Mouse (Mus musculus) hindbrain, embryonic 16.5 days (tissue): ENCODE data around the gene Ipo4. TPM values are rescaled to one million over a fixed set of nuclear protein-coding genes. Genes with fewer than 3 reads are reported as not detected.

ENCODE experiments used
- ATAC-seq: fragments of 200-750 bp; cut with Nextera tagmentation; 2 replicates; pipeline ENCODE4 v1.8.0; 2017; ENCODE audit warnings: moderate TSS enrichment, moderate library complexity
- H3K27ac ChIP-seq: fragments of 300-500 bp; sonication (generic); 2 replicates; pipeline ENCODE4 v1.5.1; 2014; ENCODE audit warnings: low read depth, mild to moderate bottlenecking, control low read depth, low read length, moderate library complexity
- H3K27me3 ChIP-seq: fragments of 300-500 bp; sonication (generic); replicated peaks from 2 replicates; pipeline ENCODE4 v1.6.1; 2014; ENCODE audit warnings: low read length; ENCODE audit not compliant: control insufficient read depth, insufficient read depth
- H3K36me3 ChIP-seq: fragments of 300-500 bp; sonication (generic); 2 replicates; pipeline ENCODE4 v1.6.1; 2014; ENCODE audit warnings: mild to moderate bottlenecking, low read length, moderate library complexity, mixed read lengths; ENCODE audit not compliant: control insufficient read depth, insufficient read depth
- H3K4me1 ChIP-seq: fragments of 300-500 bp; sonication (generic); 2 replicates; pipeline ENCODE4 v1.6.1; 2014; ENCODE audit warnings: low read depth, low read length; ENCODE audit not compliant: control insufficient read depth, insufficient read depth
- H3K4me2 ChIP-seq: fragments of 300-500 bp; sonication (generic); 2 replicates; pipeline ENCODE4 v1.6.1; 2014; ENCODE audit warnings: mild to moderate bottlenecking, low read length, control low read depth, moderate library complexity
- H3K4me3 ChIP-seq: fragments of 300-500 bp; sonication (generic); 2 replicates; pipeline ENCODE4 v1.5.1; 2014; ENCODE audit warnings: mild to moderate bottlenecking, low read length, control low read depth, moderate library complexity
- H3K9ac ChIP-seq: fragments of 300-500 bp; sonication (generic); 2 replicates; pipeline ENCODE4 v1.6.1; 2014; ENCODE audit warnings: low read depth, mild to moderate bottlenecking, control low read depth, low read length, moderate library complexity
- H3K9me3 ChIP-seq: fragments of 300-500 bp; sonication (generic); 2 replicates; pipeline ENCODE4 v1.6.1; 2014; ENCODE audit warnings: mild to moderate bottlenecking, low read length, moderate library complexity; ENCODE audit not compliant: control insufficient read depth
- WGBS: fragments of 180-500 bp; shearing (Covaris S2); extraction: QIAGEN DNeasy Blood & Tissue Kit; methylation state at CpG from one replicate; pipeline ENCODE4 v1.1.7; 2014; 5-methylcytosine and 5-hydroxymethylcytosine counted together
- polyA plus RNA-seq: library from polyadenylated mRNA; unstranded; fragments of >200 nt; fragmentation: Nextera tagmentation; extraction: Ambion mirVana; gene quantifications from 2 replicates; pipeline ENCODE4 v1.2.1, GENCODE M21; 2015

The Ipo4 gene
- polyA plus RNA-seq, 1 experiment from 2014 or later = 131 TPM

DNA sequence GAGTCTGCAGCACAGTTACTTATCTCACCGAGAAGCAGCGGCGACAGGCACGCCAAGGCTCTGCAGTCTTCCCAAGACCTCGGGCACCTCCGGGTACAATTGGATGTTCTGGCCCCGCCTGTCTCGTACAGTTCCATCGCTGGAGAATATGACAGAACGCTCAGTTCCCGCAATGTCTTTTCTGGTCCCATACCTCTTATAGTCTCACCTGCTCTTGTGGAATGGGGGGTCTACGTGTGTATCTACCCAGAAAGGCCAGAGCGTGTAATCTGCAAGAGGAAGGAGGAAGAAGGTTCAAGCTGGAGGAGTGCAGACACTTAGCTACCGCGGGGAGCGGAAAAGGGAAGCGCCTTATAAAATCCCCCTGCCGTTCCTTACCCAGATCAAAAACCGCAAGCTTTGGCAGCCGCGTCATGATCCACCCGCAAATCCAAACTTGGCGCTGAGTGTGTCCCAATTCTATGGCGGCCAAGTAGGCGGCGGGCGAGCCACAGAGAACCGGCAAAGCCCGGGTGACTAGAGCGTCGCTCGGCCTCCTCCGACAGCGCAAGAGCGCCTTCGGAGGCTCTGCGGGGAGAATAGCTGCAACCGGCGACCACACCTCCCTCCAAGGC lies 24.3 kb upstream of the Ipo4 start, which contains the start of gene Mdp1:
TSS of gene Mdp1 (minus strand) at position 549 of the 614 bp plus-strand sequence.
- Histone ChIP-seq H3K4me1 (peaks cover 8% of the 10 kb centered on the region), H3K36me3 (peaks cover 10% of the 10 kb centered on the region), H3K27me3 (no peaks in the 10 kb centered on the region), H3K9me3 (no peaks in the 10 kb centered on the region), H3K27ac (peak within 1 kb of the TSS; percentile 88), H3K4me3 (peak within 1 kb of the TSS; percentile 69), H3K9ac (peak within 1 kb of the TSS; percentile 78), H3K4me2 (peak within 1 kb of the TSS; percentile 65)
- WGBS = under 1% methylated on average over 38 of the region's 39 CpGs
- ATAC-seq = peak; percentile 96

DNA sequence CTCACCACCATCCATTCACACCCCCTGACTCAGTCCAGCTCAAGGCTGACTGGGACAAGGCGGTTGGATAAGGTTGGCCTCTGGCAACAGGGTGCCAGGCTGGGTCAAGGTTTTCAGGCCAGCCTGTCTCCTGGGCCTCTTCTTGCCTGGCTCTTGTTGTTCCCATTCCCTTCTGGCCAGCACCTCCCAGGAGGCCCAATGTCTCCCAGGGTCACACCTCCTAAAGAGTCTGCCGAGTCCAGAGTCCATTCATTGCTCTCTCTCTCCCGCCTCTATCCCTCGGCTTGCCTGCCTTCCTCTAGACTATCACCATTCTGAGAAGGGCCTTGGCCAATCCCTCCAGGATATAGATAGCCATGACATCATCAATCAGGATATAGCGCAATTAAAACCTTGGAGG lies 22.3 kb upstream of the Ipo4 start:
- ATAC-seq = no peak
- Histone ChIP-seq H3K27ac (no peak overlapping the region), H3K36me3 (peaks cover 7% of the 10 kb centered on the region), H3K9me3 (no peaks in the 10 kb centered on the region), H3K27me3 (no peaks in the 10 kb centered on the region), H3K4me2 (no peak overlapping the region), H3K4me1 (peaks cover 8% of the 10 kb centered on the region), H3K9ac (no peak overlapping the region), H3K4me3 (no peak overlapping the region)
- WGBS = 92% methylated on average over 5 of the region's 5 CpGs

DNA sequence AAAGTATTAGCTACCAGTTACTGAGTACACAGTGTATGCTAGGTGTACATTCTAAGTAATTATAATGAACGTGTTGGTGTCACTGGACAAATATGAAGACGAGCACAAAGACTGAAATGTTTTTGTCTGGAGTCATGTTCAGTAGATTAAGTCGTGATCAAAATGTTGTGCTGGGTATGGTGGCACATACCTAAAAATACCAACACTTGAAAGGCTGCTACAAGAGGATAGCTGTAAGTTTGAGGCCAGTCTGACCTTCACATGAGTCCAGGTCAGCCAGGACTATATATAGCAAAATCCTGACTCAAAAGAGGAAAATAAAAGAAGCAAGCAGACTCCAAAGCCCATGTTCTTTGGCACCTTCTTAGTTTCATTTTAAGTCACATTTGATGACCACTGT lies 21.2 kb upstream of the Ipo4 start:
- H3K27ac ChIP-seq = no peak overlapping the region
- 0 out of 2 replicates have a peak, but pooled peaks cover 2% of the 10 kb centered on the region for H3K36me3 ChIP-seq
- no peak overlapping the region for H3K4me3 ChIP-seq
- 90% methylated on average over 3 of the region's 3 CpGs for WGBS
- H3K4me2 ChIP-seq = no peak overlapping the region
- H3K9ac ChIP-seq = no peak overlapping the region
- no peaks in the 10 kb centered on the region for H3K9me3 ChIP-seq
- ATAC-seq = no peak
- H3K4me1 ChIP-seq = peaks cover 8% of the 10 kb centered on the region
- H3K27me3 ChIP-seq = no peaks in the 10 kb centered on the region

DNA sequence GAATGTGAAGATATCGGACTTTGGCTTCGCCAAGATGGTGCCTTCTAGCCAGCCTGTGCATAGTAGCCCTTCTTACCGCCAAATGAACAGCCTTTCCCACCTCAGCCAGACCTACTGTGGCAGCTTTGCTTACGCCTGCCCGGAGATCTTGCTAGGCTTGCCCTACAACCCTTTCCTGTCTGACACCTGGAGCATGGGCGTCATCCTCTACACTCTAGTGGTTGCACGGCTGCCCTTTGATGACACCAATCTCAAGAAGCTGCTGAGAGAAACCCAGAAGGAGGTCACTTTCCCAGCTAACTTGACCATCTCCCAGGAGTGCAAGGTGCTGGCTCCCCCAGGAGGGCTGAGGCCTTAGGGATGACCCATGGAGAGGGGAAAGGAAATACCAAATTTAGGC lies 15.8 kb upstream of the Ipo4 start:
- WGBS = 88% methylated on average over 7 of the region's 7 CpGs
- Histone ChIP-seq H3K4me3 (no peak overlapping the region), H3K9me3 (no peaks in the 10 kb centered on the region), H3K27me3 (no peaks in the 10 kb centered on the region), H3K4me1 (no peaks in the 10 kb centered on the region), H3K4me2 (no peak overlapping the region), H3K27ac (no peak overlapping the region), H3K9ac (no peak overlapping the region), H3K36me3 (no peaks in the 10 kb centered on the region)
- no peak for ATAC-seq

DNA sequence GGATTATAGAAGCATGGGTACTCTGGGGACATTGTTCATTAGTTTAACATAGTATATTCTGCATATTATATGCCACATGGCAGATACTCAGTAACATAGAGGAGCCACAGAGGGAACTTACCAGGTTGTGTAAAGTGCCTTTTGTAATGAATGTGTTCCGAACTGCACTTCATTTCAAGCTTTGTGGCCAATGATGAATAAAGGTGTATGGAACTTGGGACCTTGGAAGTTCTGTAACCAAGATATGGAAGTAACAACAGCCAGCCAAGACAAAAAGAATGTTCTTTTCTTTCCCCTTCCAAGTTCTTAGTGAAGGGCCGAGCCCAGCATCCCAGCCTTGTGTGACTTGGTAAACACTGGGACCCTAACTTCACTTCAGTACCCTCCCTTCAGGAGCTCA lies 14.1 kb upstream of the Ipo4 start, which contains the start of gene Tssk4:
TSS of gene Tssk4 (plus strand) at position 301 of the 400 bp plus-strand sequence.
- Histone ChIP-seq H3K36me3 (no peaks in the 10 kb centered on the region), H3K27ac (no peak within 1 kb of the TSS), H3K27me3 (no peaks in the 10 kb centered on the region), H3K4me2 (no peak within 1 kb of the TSS), H3K4me1 (peaks cover 2% of the 10 kb centered on the region), H3K4me3 (no peak within 1 kb of the TSS), H3K9me3 (no peaks in the 10 kb centered on the region), H3K9ac (no peak within 1 kb of the TSS)
- WGBS = 94% methylated on average over 2 of the region's 2 CpGs
- ATAC-seq = no peak

DNA sequence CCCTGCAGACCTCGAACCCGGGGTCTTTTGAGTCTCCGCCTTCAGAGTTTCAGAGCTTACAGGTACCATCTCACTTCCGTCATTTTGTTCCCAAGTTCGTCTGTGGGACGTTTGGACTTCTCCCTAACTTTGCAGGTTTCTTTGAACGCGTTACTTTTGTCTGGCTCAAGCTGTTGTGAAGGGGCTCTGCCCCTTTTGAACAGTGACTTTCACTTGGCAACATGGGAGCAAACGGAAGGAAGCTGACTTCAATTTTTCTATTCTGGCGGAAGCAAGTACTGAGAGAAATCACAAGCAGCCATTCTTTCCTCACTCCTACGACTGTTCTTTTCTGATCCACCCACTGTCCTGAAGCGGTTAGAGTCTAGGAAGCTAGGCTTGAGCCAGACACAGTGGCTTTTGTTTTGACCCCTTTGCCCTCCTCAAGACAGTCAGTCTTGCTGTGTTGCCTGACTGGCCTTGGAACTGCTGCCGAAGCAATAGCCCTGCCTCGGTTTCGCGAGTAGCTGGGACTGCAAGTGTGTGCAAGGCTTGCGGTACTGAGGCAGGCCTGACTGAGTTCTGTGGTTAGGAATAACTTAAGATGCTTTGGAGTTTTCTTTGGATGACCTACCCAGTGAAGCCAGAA lies 8.6 kb upstream of the Ipo4 start:
- Histone ChIP-seq H3K9me3 (no peaks in the 10 kb centered on the region), H3K4me3 (peak overlapping the region; percentile 84), H3K36me3 (peaks cover 8% of the 10 kb centered on the region), H3K27me3 (no peaks in the 10 kb centered on the region), H3K27ac (no peak overlapping the region), H3K4me1 (peaks cover 18% of the 10 kb centered on the region), H3K9ac (peak overlapping the region; percentile 85), H3K4me2 (peak overlapping the region; percentile 87)
- no peak for ATAC-seq
- WGBS = 28% methylated on average over 17 of the region's 17 CpGs

DNA sequence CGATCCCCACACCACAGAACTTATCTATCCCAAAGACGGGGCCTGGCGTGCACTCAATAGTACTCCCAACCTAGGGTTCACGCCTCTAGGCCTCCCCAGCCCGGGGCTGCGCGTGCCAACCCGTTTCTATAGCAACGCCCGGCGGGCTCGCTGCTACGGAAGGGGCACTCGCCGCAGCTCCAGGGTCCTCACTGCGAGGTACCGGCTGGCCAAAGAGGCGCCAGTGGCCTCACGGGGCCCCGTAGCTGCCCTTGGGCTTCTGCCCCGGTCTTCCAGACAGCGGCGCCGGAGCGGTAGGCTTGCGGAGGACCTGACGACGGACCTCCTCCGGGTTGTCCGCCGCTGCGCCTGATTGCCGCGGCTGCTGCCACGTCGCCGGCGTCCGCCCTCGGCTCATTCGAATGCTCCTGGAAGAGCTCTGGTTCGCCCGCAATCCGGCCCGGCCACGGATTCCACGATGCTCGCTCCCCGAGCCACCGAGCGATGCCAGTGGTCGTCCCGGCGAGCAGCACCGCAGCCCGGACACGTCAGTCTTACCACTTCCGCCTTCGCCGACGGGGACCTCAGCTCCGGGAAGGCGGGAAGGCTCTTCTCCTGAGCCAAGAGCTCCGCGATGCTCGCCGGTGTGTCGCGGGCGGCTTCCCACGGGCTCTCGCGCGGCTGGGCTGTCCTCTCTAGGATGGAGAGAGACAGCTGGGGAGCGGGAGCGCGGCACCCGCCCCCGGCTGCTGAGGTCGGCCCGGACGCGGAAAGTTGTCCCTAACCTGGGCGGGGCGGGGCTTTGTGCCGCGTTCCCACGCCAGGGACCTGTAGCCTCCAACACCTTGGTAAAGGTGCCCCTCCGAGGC lies 7.5 kb upstream of the Ipo4 start, which contains the start of gene Tm9sf1:
TSS of gene Tm9sf1 (minus strand) at position 747 of the 848 bp plus-strand sequence.
- peak within 1 kb of the TSS; percentile 84 for H3K4me3 ChIP-seq
- WGBS = under 1% methylated on average over 84 of the region's 89 CpGs

DNA sequence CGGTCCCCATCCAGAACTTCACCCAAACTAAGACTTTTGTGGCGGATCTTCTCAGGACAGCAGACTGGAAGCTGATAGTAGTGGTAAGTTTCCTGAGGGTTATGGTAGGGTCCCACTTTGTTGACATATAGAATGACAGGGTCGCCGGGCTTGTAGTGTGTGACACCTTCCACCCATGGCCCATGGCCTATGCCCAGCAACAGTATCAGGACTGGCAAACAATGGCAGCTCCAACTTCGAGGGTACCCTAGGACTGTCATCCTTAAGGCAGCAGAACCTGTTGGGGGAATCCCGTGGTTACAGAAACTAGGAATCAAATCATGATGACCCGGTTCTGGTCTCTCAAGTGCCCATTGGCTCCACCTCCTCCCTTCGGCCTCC lies 6.9 kb upstream of the Ipo4 start:
- peak; percentile 24; the same call in 1 of the 2 replicates for ATAC-seq

More for the DNA sequence above, 7.5 kb upstream of the Ipo4 start, which contains the start of gene Tm9sf1:
- H3K9me3 ChIP-seq = no peaks in the 10 kb centered on the region
- peak within 1 kb of the TSS; percentile 87 for H3K4me2 ChIP-seq
- peaks cover 18% of the 10 kb centered on the region for H3K4me1 ChIP-seq
- H3K36me3 ChIP-seq = peaks cover 10% of the 10 kb centered on the region
- H3K27me3 ChIP-seq = no peaks in the 10 kb centered on the region
- peak; percentile 92 for ATAC-seq
- H3K9ac ChIP-seq = peak within 1 kb of the TSS; percentile 85
- peak within 1 kb of the TSS; percentile 96 for H3K27ac ChIP-seq

DNA sequence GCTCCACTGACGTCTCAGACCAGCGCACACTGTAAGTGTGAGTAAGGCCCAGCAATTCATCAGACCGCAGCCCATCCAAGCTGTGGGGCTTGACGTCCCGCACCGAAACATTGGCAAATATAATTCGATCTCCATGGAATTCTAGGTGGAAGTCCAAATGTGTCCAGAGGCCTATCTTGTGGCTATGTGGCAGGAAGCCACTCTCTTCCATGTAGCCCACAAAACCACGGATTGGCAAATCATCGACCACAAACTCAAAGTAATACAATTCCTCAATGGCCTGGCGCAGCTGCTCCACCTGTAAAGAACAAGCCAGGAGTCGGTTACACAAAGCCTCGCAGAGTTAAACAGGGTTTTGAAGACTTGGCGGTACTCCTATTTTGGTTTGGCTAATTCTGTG lies 5.5 kb upstream of the Ipo4 start:
- Histone ChIP-seq H3K9me3 (no peaks in the 10 kb centered on the region), H3K27me3 (no peaks in the 10 kb centered on the region), H3K4me2 (no peak overlapping the region), H3K27ac (no peak overlapping the region), H3K36me3 (peaks cover 17% of the 10 kb centered on the region), H3K4me3 (no peak overlapping the region), H3K9ac (no peak overlapping the region), H3K4me1 (peaks cover 19% of the 10 kb centered on the region)
- 95% methylated on average over 13 of the region's 13 CpGs for WGBS
- ATAC-seq = no peak

More for the DNA sequence above, 6.9 kb upstream of the Ipo4 start:
- Histone ChIP-seq H3K4me3 (peak overlapping the region; percentile 84), H3K4me2 (peak overlapping the region; percentile 87), H3K9ac (peak overlapping the region; percentile 85), H3K27me3 (no peaks in the 10 kb centered on the region), H3K4me1 (peaks cover 18% of the 10 kb centered on the region), H3K27ac (peak overlapping the region; percentile 96), H3K9me3 (no peaks in the 10 kb centered on the region), H3K36me3 (peaks cover 16% of the 10 kb centered on the region)
- 21% methylated on average over 8 of the region's 8 CpGs for WGBS
